Mouse (Mus musculus): Measurements from ENCODE around the gene Lpin2. TPM values are rescaled to one million over a fixed set of nuclear protein-coding genes. Genes with fewer than 3 reads are reported as not detected.

Gene Lpin2
- total RNA-seq, 2 experiments from 2014 or later = 16.3 to 19.5 TPM

DNA sequence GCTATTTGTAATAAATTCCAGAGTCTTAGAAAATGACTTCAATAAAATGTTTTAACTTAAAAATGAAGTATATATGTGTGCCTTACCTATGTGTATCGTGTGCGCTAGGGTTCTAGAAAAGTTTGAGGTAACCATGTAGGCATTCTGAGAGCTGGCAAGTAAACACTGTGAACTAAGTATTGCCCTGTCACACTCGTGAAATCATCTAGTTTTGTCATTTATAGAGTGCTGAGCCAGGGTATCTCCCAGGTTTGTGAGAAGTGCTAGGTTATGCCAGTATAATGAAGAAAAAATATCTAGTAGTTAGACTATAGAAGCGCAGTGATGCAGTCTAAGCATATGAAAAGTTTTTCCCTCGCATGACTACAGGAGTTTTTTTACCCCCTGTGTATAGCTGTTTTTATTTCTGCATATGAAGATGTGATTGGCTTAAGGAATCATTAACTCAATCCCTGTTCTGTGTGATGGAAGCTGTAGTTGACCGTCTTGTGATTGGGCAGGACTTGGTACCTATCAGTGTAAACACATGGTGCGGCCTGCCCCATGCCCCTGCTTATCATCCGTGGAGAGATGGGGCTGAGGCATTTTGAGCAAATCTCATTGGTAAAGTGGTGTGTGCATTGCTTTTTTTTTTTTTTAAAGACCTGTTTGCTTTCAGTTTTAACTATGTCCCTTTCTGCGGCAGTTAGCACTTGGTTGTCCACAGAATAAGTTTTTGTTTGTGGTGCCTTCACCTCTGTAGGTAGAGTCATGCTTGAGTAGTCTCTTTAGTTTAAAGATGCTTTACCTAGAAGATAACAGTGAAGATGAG lies 21.8 kb downstream of the Lpin2 start:
- DNase-seq = no peak

DNA sequence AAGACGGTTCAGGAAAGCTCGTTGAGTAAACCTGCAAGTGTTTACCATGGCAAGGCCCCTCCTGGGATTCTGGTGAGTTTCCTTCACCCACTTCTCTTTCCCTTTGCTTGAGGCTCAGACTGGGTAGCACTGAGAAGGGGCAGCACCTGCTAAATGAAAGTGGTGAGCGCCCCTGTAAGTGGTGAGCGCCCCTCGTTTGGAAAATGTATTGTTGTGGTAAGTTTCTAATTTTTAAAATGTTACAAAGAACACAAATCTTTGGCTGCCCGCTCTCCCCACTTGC lies 22.4 kb downstream of the Lpin2 start:
- DNase-seq = no peak

DNA sequence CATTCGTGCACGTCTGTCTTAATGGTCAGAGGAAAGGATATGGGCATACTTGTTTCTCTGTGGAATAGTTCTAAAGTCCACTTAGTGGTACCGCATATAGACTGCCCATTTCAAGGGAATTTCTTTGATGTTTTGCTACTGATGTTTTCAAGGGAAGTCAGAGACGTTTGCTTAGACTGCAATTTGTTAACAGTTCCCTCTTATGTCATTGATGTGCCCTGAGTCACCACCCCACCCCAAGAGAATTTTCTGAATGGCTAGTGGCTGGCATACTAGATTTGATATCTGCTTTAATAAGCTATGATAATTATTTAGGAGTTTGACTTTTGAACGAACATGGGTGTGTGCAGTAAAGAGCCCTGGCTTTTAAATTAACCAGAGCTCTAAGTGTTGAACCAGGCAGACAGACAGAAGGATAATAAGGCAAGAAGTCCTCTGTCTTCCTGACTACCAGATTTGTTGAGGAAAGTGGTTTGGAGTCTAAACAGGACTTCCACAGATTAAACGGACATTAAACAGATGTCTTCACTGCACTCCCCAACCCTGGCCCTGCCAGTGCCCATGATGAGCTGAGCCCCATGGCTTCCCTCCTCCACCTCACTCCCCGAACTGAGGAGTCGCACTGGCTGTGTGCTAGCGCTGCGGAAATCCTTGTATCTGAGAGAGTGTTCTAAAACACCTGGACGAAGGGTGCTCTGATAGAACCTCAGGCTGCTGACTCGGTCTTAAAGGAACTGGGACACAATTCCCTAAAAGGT lies 24.0 kb downstream of the Lpin2 start:
- DNase-seq = no peak

DNA sequence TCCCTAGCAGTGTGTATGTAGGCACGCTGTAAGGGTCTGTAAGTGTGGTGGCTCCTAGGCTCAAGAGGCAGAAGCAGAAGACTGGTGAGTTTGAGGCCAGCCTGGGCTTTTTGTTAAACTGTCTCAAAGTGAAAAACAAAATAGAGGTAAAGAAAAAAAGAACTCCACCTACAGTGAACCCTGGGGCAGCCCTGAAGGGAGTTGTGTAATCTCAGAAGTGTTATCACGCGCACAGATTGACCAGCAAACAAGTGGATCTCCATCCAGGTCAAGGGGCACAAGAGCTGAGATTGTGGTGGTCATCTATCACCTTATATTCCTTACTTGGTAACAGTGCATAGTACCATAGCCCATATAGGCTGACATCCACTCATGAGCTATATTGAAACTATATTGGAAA lies 24.9 kb downstream of the Lpin2 start:
- no peak for DNase-seq

DNA sequence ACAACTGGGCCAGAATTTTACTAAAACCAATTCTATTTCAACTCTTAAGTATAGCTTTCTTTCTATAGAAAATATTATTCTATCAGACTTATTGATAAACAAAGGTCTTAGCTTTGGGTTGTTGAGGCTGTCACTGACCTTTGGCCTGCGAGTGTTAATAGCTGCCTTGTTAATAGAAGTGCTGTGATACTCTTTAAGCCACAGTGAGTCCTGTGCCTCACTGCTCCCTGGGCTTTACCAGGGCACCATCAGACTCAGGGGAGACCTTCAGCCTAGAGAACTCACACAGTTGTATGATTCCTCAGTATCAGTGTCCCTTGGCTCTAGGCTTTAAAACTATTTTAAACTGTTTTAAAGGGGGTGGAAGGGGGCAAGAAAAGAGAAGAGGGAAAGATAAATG lies 26.0 kb downstream of the Lpin2 start:
- no peak for DNase-seq

DNA sequence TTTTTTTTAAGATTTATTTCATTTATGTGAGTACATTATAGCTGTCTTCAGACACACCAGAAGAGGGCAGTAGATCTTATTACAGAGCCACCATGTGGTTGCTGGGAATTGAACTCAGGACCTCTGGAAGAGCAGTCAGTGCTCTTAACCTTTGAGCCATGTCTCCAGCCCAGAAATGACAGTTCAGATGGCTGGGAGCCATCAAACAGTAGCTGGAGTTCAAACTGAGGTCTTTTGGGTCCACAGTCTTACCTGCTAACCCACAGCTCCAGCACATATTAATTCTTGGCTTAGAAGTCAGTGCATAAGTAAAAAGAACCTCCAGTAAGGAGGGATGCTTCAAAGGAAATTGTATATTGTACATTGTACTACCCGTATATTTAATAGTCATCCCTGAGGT lies 26.6 kb downstream of the Lpin2 start:
- DNase-seq = no peak

DNA sequence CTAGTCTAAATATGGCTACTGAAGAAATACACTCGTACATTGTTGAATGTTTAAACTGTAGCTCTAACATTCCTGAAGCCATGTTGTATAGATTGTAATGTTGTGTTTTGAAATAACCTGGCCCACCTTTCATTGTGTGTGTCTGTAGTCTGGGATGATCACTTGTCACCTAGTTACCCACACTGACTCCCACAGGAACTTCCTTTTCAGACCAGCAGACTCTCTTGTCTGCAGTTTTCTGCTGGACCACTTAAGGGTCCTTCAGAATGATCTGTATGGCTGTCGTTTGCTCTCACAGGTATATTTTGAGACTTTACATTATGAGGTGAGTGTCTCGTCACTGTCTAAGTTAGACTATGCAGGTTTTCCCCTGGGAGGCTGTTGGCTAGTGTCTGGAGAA lies 27.6 kb downstream of the Lpin2 start:
- no peak for DNase-seq

DNA sequence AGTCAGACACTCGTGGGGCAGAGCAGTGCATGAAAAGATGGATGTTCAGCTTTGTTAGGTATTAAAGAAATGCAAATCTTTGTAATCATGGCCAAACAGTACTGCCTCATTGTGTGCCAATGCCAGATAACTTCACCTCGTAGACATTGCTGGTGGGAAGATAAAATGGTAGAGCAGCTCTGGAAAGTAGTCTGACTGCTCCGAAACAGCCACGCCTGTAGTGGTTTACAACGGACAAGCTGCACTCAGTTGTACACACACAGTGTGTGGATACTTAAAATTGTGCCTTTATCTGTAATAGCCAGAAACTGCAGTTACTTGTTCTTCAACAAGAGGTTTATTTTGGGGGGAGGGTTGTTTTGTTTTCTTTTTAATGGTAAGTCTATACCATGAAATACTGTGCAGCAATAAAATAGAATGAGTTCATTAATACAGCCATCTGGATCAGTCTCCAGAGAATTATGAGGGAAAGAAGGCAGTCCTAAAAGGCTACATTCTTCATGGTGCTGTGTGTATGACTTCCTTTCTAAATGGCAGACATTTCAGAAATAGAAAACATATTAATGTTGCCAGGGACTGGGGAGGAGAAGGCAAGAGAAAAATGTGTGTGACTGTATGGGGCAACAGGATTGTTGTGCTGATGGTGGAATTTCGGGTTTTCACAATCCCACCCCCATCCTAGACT lies 29.7 kb downstream of the Lpin2 start:
- no peak for DNase-seq

DNA sequence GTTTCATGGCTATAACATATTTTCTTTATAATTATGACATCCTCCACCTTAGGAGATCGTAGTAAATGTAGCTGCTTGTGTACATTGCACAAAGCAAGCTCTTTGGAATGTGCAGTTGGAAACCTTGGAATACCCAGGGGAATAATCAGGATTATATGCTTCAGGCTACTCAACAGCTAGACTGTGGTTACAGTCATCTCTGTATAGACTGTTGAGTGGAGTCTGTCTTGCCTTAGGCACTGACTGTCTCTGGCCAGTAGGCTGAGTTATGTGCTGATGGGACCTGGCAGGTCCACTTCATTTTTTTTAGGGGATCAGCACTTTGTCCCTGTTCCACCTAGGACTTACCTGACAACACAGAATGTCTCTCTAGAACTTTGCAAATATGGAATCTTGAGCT lies 31.3 kb downstream of the Lpin2 start:
- DNase-seq = no peak

DNA sequence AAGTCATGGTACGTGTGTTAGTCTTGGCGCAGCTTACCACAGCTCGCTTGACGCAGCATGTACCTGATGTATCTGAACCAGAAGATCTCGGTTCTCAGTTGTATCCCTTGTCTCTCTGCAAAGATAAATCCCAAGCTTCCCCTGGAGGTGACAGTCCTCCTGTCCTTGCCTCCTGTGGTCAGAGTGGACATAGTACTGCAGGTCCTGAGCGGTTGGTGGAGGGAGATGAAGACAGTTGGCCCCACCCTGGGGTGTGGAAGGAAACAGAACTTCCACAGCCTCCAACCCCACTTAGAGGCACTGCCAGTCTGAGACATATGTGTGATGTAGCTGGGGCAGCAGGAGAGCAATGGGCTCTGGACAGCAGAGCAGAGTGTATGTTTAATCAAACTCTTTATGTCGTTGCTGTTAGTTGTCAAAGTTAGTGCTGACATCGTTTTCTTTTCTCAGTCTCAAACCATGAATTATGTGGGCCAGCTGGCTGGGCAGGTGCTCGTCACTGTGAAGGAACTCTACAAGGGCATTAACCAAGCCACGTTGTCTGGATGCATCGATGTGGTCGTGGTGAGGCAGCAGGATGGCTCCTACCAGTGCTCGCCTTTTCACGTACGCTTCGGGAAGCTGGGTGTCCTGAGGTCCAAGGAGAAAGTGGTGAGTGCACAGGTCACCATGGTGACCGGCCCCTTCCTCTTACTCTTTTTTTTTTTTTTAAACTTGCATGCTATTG lies 32.3 kb downstream of the Lpin2 start:
- no peak for DNase-seq

DNA sequence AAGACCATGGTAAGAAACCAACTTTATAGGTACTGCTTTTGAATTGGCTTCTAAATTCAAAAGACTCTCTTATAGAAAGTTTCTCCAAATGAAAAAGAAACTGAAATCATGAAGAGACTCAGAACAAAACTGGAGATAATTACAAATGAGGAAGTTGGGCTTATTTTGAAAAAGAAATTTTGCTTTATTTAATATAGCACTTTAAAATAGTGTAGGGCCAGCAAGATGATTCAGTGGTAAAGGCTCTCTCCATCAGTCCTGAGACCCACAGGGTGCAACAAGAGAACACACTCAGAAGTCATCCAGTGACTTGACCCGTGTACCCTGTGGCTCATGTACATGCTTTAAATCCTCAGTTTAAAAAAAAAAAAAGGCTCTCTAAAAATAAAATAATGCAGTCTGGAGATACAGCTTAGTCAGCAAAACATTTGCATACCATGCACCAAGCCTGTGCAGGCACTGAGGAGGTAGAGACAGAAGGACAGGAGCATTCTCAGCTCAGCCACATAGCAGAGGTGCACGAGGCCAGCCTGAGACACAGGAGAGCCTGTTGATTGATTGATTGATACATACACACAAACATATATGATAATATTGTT lies 33.0 kb downstream of the Lpin2 start:
- no peak for DNase-seq

DNA sequence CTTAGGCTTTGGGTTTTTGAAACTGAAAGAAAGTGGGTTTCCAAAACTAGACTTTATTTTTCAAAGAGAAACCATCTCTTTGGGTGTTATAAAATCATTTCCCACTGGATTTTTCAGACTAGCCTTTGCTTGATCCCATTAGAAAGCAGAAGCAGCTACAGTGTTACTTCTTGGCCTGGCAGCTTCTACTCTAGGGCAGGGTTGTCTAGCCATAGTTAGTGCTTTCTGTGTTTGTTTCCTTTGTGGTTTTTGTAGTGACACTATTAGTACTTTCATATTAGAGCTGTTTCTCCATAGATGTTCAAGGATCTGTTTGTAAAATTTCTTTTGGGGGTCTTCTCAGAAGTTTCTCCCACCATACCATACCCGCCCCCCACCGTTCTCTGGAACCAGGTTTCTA lies 33.9 kb downstream of the Lpin2 start:
- DNase-seq = no peak

DNA sequence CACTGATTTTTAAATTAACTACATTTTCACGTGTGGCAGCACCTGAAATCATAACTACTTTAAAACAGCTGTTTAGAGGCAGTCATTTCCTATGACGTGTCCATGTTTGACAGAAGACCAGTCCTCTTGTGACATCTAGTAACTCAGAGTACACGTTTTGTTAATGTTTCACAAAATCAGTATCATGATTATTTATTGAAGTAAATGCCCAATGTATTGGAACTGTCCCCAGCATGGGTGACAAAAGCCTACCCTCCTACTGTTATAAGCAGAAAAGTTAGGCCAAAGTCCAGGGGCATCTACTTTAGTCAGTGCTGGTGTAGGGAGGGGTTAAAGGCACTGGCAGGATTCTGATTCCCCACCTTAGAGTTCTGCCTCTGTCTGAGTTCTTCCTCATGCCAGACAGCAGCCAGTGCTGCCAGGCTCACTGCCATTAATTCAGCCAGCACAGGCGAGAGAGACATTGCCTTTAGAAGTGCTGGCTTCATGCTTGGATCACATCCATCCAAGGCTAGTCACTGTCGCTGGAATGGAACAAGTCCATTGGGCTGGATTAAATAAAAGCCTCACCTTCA lies 34.8 kb downstream of the Lpin2 start:
- no peak for DNase-seq

DNA sequence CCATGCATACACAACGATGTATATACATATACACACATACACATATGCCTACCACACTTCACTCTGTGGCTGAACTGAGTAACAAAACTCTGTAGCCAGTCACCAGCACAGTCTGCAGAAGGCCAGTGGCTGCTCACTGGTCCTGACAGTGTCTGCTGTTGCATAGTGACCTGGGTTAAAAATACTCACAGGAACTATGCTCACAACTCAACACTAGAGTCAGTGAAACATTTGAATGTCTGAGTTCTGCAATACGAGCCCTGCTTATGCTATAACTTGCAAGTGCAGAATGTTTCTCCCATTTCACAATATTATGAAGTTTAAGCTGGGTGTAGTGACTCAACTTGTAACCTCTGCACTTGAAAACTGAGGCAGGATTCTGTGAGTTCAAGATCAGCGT lies 39.0 kb downstream of the Lpin2 start:
- no peak for DNase-seq

DNA sequence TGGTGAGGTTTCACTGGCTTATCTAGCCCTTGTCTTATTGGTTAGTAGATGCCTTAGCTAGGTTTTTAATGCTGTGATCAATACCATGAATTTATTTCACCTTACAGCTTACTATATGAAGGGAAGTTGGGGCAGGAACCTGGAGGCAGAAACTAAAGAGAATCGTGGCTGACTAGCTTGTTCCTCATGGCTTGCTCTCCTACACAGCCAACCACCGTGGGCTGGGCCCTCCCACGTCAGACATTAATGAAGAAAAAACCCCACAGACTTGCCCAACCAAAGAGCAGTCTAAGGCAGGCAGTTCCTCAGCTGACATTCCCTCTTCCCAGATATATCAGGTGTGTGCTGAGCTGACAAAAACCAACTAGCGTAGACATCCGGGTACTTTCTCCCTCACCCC lies 41.3 kb downstream of the Lpin2 start:
- DNase-seq = no peak

DNA sequence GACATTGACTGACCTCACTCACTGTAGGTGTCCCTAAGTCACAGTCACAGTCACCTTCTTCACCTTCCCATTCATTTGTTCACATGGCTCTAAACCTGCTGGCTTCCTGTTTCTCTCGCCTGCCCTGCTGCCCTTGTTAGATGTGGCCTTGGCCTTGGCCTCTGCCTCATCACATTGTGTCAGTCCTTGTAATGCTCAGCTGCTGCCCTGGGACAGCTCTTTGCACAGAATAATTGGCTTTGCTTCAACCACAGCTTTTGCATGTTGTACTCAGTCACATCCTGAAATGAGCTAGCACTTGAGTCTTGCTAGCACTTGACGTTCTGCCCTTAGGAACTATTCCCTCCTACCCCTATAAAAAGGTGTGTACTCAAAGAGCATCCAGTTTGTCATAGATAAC lies 42.2 kb downstream of the Lpin2 start:
- no peak for DNase-seq

DNA sequence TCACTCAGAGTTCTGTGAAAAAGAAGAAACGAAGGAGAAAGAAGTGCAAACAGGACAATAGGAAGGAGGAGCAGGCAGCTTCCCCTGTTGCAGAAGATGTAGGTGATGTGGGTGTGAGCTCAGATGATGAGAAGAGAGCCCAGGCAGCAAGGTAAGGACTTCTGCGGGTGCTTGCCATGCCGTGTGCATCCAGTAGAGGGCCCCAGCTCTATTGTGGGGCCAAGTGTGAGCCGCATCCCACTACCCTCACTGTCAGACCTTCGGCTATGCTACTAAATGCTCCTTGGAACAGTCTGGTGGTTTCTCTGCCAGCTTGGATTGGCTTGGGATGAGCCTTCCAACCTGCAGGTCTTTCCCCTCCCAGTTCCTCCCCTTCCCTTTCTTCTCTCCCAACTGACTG lies 42.7 kb downstream of the Lpin2 start:
- DNase-seq = peak; percentile 63

DNA sequence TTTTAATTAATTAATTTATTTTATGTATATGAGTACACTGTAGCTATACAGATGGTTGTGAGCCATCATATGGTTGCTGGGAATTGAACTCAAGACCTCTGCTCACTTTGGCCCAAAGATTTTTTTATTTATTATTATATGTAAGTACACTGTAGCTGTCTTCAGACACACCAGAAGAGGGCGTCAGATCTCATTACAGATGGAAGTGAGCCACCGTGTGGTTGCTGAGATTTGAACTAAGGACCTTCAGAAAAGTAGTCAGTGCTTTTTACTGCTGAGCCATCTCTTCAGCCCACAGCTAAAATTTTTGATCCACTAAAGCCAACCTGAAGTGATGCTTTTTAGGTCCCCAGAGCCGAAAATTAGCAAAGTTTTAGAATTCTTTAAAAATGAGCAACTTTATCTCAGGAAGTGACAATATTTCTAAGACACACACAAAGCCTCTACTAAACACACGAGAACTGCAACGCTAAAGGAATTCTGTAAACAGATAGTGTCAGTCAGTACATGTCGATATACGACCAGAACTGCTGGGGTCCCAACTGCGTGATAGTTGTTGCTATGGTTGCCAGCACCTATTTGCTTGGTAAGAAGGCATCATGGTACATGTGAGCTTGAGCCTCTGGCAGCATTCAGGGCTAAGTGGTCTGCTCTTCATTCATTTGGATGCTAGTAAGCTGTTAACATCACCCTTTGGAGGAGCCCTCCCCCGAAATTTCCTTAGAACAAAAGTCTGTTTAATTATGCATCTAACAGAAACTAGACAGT lies 45.0 kb downstream of the Lpin2 start:
- no peak for DNase-seq

DNA sequence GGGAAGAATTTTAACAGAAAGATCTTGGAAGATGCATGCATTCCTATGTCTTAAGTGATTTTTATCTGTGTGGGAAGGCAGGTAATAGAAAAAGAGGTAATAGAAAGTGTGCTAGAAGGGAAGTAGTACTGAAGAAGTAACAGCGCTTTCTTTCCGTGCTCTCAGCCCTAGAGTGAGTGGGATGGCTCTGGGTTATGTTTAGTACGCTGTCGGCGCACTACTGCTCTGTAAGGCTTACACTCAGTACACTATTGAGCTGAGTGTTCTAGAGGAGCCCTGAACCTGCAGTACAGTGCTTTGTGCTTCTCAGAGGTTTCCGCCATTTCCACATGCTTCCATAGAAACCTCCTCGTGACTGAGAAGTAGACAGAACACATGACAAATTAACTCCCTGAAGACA lies 46.3 kb downstream of the Lpin2 start:
- DNase-seq = no peak

DNA sequence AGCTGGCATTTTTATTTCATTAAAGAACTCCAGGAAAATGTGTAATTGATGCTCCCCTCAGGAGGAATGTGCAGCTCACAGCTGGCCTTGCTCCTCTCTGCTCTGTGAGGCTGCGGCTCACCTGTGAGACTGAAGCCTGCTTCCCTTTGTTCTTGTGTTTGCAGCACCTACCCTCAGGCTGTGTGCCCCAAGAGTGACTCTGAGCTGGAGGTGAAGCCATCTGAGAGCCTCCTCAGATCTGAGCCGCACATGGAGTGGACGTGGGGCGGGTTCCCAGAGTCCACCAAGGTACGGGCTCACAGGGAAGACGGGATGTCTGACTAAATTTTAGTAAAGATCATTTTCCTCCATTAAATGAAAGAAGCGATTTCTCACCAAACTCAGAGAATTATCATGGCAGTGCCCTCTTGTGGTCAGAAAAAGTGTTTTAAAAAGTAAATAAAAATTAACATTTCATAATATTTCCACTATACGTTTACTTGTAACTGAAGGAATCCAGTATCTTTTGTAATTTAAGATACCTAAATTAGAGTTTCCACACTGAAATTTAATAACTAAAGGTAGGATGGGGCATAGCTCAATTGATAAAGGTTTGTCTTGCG lies 47.8 kb downstream of the Lpin2 start:
- DNase-seq = no peak

DNA sequence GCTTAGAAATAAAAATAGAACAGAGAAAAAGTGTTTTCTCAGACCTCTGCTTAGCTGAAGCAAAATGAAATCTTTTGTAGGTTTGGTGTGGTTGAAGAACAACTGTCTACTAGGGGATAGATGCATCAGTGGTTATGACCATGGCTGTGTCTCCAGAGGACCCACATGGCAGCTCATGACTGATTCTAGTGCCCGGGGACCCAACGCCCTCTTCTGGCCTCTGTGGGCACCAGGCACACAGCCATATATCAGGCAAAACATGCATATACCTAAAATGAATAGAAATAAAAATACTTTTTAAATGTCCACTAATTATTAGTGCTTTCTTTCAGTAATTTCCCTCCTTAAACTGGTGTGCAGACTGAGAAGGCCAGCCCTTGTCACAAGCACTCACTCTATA lies 49.6 kb downstream of the Lpin2 start:
- DNase-seq = no peak

All from heart, postnatal 4 days (tissue).